Mouse (Mus musculus): Measurements from ENCODE around the gene Kdf1.

GRCm38 (mm10) chr4:133496738-133497445 lies 21.9 kb upstream of the Kdf1 start:
- TF ChIP-seq TAL1 (IDR thresholded peaks at IDR 0.05; ENCODE audit: low read length) (no peak), GATA1 (IDR thresholded peaks at IDR 0.05; ENCODE audit: low read length) (no peak)

All from erythroblast, embryonic 14.5 days (primary cell).